Mouse (Mus musculus) thymus, adult 2 months (tissue): ENCODE data around the gene Agpat2.

Source experiments
- CTCF ChIP-seq: fragments of 200-500 bp; IDR thresholded peaks from 2 replicates; pipeline ENCODE4 v1.5.1; 2012; ENCODE audit warnings: mild to moderate bottlenecking, control low read depth, low read length, moderate library complexity, borderline replicate concordance; ENCODE audit not compliant: control insufficient read depth, poor library complexity, insufficient read depth; ENCODE audit errors: extremely low read depth
- POLR2A ChIP-seq: fragments of 200-500 bp; IDR thresholded peaks from 2 replicates; pipeline ENCODE4 v1.6.1; 2012; ENCODE audit warnings: mild to moderate bottlenecking, low read length, control low read depth, moderate library complexity; ENCODE audit not compliant: control insufficient read depth, poor library complexity, insufficient read depth; ENCODE audit errors: extremely low read depth

DNA sequence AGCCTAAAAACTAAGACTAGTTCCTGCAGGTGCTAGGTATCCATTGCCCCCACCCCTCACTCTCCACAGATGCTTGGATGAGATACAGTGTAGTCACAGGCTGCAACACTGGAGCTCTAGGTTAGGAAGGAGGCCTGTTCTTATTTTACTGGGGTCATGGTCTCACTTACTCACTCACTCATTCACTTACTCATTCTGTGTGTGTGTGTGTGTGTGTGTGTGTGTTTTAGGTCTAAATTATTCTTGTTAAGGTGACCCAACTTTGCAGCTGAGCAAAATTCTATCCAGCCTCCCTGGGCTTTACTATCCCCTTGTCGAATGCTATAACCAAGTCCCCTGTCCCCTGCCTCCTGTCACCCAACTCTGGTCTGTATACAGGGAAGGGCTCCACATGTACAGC is 2.6 kb downstream of the Agpat2 start:
- no peak for TF ChIP-seq POLR2A
- TF ChIP-seq CTCF, result no peak
